Mouse (Mus musculus) left cerebral cortex, postnatal 4 days (tissue): ENCODE data around the gene Sh3gl2. TPM values are rescaled to one million over a fixed set of nuclear protein-coding genes. Genes with fewer than 3 reads are reported as not detected.

Experiments
- DNase-seq: peaks from one replicate; pipeline ENCODE4 v3.0.0-alpha.2; 2022
- intact Hi-C: fragments of 180-260 bp; cut with DNase I; formaldehyde crosslinking; loops from one replicate; pipeline ENCODE4 v1.15.1; 2025
- total RNA-seq, 2 experiments: library from RNA; stranded (reverse); gene quantifications; 2 replicates each; pipeline ENCODE4 v1.2.3; 2021

Sh3gl2 gene
- total RNA-seq, 2 experiments from 2014 or later: 148 to 155 TPM

GRCm38 (mm10) chr4:85539677-85540076, 334.8 kb downstream of the Sh3gl2 start:
- intact Hi-C loops: no loop called here
- no peak for DNase-seq

DNA sequence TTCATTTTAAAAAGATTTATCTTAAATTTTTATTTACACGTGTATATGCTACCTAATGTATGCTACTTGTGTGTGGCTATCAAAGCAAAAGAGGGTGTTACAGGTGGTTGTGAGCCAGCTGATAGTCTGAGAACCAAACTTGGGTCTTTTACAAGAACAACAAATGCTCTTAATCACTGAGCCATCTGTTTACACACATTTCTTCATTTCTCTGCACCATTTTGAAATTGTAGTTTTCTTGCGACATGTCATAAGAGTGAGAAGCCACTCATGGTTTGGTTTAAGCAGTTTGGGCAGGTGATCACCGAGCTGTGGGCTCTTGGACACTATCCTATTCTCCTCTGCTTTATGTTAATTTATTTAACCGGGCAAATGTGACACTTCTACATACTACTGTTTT, 338.3 kb downstream of the Sh3gl2 start:
- no peak for DNase-seq
- intact Hi-C loops: no loop called here

DNA sequence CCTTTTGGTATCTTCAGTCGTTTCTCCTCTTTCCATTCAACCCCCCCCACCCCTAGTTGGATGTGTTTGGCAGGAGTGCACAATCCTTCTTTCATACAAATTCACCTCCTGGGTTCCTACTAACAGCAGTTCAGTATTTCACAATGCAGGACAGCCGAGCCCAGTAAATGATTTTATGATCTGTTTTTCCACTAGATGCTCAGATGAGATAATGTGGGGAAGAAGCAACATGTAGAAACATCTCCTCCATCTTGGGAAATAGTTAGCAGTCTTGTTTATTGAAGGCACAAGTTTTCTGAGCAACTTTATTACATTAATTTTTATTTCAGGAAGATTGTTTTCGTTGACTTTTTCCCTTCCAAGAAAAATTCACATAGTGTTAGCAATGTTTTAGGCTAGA, 349.8 kb downstream of the Sh3gl2 start:
- intact Hi-C loops: no loop called here

GRCm38 (mm10) chr4:85559753-85560152, 354.8 kb downstream of the Sh3gl2 start:
- DNase-seq: no peak
- intact Hi-C loops: no loop called here

More for the DNA sequence above, 349.8 kb downstream of the Sh3gl2 start:
- DNase-seq: no peak

DNA sequence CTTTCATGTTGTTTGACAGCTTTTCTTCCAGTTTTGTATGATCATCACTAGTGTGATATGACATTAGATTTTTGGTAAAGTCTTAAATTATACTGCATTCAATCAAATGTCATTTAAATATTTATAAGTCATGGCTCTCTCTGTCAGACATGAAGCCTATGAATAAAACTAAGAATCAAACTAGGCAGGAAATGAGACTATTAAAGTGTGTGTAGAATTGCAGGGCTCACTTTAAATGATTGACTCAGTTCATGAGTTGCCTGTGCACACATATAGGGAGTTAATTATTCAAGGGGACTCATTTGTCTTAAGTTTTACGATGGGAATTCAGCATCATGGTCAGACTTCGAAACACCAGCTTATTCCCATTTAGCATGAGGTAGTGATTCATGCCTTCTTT, 380.5 kb downstream of the Sh3gl2 start:
- intact Hi-C loops: no loop called here

DNA sequence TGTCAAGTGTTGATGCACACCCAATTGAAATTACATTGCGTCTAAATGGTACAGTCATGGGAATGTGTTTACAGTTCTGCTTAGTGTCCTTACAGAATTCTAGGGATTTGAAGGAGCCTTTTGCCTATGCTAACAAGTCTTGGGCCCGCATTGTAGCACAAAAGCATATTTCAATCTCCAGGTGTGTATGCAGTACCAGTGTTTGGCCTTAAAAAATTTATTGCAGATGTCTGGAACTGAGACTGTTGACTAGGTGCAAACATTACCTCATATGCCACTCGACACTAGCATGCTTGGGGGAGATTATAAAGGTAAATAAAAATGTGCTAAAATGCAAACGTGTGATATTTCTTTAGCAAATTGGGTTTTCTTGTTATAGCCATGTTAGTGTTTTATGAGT, 384.0 kb downstream of the Sh3gl2 start:
- DNase-seq: no peak

More for the DNA sequence above, 380.5 kb downstream of the Sh3gl2 start:
- DNase-seq: no peak

GRCm38 (mm10) chr4:85591037-85591436, 386.1 kb downstream of the Sh3gl2 start:
- intact Hi-C loops: no loop called here
- DNase-seq: no peak

More for the DNA sequence above, 384.0 kb downstream of the Sh3gl2 start:
- intact Hi-C loops: no loop called here

GRCm38 (mm10) chr4:85594159-85594558, 389.2 kb downstream of the Sh3gl2 start:
- intact Hi-C loops: no loop called here
- DNase-seq: no peak

DNA sequence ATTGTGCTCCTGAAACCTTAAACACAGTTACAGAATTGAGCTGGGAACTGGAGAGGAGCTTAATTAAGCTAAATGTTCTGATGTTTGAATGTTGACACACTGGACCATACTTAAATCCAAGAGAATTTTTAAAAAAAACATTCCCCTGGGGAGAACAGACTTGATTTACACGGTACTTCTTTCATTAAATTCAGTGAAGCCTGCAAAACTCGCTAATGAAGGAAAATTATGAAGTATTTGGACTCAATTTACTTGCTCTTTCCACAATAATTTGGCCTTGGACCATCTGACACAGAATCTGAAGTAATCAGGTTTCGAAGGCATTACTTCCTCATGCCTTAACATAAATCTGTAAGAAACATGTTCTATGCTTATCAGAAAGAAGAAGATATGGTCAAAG, 408.4 kb downstream of the Sh3gl2 start:
- DNase-seq: no peak

DNA sequence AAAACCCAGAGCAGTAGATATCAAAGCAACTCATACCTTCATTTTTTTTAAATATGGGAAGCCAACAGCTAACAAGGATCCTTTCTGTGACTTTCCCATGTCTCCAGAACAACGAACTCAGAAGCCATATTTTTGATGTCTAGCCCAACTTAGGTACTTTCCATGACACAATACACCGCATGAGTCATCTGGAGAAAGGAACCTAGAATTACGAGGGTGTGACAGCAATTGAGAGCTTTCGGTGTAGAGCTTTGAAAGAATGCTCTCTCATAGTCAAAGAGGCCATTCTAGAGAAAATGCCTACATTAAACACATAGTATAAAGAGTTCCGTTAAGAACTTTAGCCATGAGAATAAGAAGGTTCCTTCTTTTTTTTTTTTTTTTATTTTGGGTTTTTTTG, 413.8 kb downstream of the Sh3gl2 start:
- no peak for DNase-seq
- intact Hi-C loops: no loop called here

More for the DNA sequence above, 408.4 kb downstream of the Sh3gl2 start:
- intact Hi-C loops: no loop called here

DNA sequence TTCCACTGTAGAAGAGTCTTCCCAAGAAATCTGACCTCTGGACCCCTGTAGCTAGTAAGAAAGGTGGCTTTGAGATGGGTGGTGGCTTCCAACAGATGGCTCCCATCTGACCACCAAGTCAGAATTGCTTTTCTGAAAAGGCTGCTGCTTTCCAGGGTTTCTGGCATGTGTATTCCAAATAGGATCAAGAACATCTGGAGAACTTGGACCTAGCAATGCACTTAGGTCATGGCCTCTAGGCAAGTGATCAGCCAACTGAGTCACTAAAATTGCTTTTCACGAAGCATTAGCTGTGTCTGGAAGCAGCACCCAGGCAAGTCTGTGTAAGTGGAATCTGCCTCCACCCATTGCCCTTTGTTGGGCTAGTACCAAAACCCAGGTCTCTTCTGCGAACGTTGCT, 414.3 kb downstream of the Sh3gl2 start:
- intact Hi-C loops: no loop called here
- DNase-seq: no peak

- DNase-seq: no peak
- intact Hi-C loops: no loop called here
Measured at GRCm38 (mm10) chr4:85629381-85629780, 424.5 kb downstream of the Sh3gl2 start.

GRCm38 (mm10) chr4:85669271-85669670, 464.3 kb downstream of the Sh3gl2 start:
- DNase-seq: no peak
- intact Hi-C loops: no loop called here

- intact Hi-C loops: no loop called here
- DNase-seq: no peak
Measured at GRCm38 (mm10) chr4:85669735-85670134, 464.8 kb downstream of the Sh3gl2 start.

- DNase-seq: no peak
Measured at GRCm38 (mm10) chr4:85672290-85672689, 467.4 kb downstream of the Sh3gl2 start.

GRCm38 (mm10) chr4:85677621-85678020, 472.7 kb downstream of the Sh3gl2 start:
- intact Hi-C loops: no loop called here

More at GRCm38 (mm10) chr4:85672290-85672689, 467.4 kb downstream of the Sh3gl2 start:
- intact Hi-C loops: no loop called here

GRCm38 (mm10) chr4:85686160-85686559, 481.2 kb downstream of the Sh3gl2 start:
- DNase-seq: no peak
- intact Hi-C loops: no loop called here

More at GRCm38 (mm10) chr4:85677621-85678020, 472.7 kb downstream of the Sh3gl2 start:
- no peak for DNase-seq
